Mouse (Mus musculus) ovary, adult 18-20 months (tissue): ENCODE data around the gene Sox12.

Source experiments
- DNase-seq: peaks from one replicate; pipeline ENCODE4 v3.0.0; 2022; ENCODE audit warnings: low spot score, mixed read lengths

The Sox12 gene

DNA sequence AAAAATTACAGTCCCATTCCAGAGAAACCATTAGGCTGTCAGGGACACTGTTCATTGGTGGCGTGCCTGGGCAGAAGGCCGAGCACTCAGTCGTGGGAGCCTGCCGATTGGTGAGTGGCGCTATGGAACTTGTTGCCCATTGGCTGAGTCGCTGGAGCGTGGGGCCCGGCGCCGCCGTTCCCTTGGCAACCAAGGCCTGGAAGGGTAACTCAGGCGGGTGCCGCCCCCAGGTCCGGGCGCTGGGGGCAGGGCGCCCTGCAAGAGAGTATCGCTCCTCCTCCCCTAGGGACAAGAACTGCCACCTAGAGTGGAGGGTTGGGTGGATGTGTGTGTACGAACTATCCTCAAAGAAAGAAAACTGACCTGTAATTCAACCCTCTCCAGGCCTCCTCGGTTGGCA, 8.3 kb upstream of the Sox12 start:
- peak; percentile 98 for DNase-seq

DNA sequence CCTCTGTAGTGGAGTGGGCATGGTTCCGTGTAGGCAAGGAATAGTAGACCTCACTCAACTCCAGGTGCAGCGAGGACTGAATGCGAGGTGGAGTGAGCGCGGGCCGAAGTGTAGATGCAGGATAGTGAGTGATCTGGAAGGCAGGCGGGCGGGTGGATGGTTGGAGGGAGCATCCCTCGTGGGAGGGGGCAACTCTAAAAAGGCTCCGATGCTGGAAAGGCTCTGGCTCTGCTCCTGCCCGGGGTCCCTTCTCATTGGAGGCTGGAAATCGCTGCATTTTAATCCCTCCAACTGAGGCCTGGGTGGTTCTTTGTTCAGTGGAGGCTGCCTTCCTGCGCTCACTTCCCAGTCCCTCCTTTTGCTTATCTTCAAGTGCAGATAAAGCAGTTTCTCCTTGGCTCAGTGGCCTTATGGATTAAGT, 1.3 kb upstream of the Sox12 start:
- DNase-seq = no peak

DNA sequence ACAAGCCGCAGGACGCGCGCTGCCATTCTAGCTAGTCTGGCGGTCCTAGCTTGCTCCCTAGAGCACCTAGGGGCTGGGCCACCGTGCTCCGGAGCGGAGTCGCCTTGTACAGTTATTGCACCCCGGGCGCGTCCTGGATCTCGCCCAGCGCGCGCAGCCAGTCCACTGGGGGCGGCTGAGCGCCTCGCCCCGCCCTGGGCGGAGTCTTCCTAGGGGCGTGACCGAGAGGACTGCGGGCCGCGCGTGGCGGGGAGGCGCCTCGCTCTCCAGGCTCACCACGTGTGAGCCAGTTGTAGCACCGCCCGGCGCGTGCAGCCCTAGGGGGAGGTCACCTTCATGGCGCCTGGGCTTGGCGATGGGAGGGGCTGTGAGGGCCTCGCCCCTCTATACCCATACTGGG, 828 bp upstream of the Sox12 start:
- peak; percentile 97 for DNase-seq

DNA sequence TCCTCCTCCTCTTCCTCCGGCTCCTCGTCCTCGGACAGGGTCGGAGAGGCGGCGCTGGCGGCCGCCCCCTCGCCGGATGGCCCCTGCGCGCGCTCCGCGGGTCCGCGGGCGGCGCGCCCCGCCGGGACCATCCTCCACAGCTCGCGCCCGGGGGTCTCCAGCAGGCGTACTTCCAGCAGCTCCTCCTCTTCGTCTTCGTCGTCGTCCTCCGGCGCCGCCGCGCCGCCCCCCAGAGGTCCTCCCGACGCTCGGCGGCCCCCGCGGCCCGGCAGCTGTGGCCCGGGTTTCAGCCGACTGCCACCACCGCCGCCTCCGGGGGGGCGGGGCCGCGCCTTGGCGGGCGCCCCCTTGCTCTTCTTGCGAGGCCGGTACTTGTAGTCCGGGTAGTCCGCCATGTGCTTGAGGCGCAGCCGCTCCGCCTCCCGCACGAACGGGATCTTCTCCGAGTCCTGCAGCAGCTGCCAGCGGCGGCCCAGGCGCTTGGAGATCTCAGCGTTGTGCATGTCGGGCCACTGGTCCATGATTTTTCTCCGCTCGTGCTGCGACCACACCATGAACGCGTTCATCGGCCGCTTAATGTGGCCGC, 766 bp downstream of the Sox12 start:
- peak; percentile 80 for DNase-seq

DNA sequence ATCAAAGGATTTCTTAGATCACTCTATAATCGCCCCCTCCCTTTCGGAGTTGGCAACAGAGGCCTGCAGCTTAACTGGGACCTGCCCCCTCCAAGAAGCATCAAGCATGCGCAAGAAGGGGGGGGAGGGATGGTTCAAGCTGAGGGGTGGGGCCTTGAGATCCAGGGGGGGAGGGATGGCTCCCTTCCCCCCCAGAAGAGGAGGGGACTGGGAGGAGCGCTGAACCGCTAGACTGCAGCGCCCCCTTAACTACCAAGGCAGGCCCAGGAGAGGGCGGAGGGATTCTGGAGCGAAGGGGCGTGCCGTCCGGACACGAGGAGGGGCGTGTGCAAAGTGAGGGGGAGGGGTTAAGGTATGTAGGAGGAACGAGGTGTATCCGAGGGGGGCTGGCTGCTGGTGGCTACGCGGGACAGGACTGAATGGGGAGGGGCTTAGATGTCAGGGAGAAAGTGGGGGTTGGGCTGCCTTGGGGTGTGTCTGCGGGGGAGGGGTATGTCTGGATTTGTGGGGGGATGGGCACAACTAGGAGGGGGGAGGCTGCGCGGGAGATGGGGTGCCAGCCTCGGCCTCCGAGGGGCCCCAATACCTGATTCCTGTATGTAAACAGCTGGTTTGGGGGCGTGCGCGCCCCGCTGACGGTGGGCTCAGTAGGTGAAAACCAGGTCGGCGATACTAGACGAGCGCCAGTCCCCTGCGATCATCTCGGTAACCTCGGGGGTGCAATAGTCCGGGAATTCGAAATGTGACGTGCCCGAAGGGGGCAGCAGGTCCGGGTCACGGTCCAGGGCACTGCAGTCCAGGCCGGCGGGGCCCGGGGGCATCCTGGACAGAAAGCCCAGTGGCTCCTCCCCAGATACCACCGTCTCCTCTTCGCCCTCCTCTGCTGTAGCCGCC, 1.5 kb downstream of the Sox12 start:
- peak; percentile 95 for DNase-seq

DNA sequence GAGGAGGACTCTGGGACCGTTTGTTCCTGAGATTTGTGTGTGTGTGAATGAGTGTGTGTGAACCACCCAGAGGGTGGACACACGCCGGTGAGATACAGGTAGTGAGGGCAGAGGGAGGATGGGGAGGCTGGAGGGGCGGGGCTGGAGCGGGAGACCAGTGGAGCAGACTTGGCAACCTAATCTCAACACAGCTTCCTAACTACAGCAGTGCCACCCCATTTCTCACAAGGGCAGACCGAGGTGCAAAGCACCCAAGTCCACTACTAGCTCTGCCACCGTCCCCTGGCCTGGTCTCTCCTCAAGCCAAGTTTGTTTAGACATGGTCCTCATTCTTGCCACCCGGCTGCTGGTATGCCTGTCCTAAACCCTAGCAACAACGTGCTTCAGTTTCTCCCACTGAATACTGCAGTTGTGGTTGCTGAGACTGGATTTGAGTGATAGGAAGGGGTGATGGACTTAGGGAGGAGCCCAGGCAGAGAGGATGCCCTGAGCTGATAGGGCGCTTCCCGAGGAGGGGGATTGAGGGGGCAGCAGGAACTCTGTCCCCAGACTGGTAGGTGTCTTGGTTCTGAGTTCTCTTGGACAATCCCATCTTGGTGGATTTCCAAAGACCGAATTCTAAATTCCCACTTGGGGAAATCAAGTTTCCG, 2.5 kb downstream of the Sox12 start:
- no peak for DNase-seq

DNA sequence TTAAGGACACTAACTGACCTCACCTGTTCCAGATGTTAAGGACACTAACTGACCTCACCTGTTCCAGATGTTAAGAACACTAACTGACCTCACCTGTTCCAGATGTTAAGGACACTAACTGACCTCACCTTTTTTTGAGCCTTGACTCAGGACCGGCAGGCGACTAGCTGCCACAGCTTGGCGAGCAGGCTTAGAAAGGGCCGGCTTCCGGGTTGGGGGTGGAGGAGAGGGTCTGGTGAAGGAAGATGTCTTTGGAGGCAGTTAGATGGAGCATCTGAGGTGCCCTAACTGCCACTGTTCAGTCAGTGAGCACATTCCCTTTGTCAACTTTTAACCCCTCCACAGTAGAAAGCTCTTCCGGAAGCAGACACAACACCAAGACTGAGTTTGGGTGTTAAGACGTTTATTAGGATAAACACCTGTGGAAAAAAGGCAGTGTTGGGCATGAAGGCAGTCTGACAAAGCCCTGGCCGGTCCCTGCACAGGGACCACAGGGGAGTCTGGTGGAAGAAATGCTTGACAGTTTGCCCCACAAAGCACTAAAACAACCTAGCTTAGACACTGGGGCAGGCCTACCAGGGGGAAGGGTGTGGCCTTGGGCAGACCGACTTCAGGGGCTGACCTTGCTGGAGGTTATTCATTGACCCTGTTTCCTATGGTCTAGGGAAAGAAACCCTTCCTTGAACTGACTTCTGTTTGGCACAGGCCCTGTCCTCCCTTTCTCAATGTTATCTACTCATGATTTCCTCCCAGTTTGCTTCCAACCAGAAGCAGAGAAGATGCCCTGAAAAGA, 4.4 kb downstream of the Sox12 start:
- no peak for DNase-seq

DNA sequence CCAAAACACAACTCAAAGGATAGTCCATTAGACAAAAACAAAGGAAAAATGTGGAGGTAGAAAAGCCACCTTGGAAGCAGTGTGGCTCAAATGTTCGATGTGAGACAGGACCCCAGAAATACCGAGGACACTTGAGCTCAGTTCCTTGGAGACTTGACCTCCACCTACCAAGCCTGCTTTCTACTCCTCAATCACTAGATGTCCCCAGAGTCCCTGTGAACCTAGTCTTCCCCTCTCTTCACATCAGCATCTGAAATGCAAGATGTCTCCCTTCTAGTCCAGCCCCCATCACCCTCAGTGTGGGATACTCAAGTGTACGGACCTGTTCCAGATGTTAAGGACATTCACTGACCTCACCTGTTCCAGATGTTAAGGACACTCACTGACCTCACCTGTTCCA, 5.1 kb downstream of the Sox12 start:
- peak; percentile 33 for DNase-seq

DNA sequence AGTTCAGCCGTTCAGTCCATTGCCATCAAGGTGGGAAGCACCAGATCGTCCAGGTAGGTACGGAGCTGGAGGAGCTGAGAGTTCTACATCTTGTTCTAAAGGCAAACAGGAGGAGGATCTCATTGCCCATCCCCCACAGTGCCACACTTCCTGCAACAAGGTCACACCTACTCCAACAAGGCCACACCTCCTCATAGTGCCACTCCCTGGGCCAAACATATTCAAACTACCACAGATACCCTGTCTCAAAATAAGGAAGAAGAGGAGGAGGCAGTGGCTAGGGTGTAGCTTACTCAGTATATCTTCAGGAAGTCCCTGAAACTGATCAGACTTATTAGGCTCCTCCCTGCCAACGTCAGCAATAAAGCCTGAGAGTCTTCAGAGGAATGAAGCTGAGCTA, 13.7 kb downstream of the Sox12 start:
- no peak for DNase-seq

DNA sequence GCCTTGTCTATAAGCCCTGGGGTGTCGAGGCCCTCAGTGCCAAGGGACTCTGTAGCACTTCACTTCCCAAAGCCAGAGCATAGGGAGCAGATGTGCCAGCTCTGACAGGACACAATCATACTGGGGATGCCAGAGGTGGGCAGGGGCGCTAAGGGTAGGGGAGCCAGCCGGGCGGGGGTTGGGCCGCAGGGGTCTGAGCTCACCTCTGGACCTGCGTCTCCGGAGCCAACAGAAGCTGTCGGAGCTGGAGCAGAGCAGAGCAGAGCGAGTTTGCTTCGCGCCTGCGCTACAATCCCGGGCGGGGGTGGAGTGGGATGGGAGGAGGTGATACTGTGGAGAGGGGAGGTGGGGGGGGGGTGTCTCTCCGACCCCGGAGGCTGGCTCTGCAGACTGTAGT, 21.5 kb downstream of the Sox12 start, which contains the start of gene Nrsn2:
TSS of gene Nrsn2 (minus strand) at position 294 of the 397 bp plus-strand sequence.
- no peak for DNase-seq

DNA sequence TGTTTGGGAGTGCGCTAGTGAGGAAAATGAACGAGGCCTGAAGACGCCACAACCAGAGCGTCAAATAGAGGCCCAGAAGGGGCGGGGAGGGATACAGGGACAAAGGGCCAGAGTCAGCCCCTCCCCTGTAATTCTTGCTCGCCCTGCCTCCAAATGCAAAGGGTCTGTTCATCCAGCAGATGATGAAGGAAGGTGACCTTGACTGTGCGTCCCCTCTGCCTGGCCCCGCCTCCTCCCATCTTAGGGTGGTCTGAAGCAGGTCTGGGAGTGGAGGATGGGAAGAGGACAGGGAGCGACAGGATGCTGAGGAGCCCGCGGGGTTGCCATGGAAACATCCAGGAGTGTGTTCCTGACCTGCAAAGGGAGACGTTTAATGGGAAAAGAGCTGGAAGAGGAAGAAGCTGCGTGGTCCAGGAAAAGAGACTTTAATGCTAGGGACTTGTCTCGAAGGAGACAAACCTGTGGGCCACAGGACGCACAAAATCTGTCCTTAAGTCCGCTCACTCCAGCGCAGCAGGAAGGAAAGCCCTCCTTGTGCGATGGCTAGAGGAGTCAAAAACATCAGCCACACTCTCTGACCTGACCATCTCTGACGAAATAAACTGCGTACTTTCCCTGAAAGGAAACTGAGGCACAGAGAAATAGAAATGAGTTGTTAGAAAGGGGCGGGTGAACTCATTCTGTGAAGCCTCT, 22.1 kb downstream of the Sox12 start:
- no peak for DNase-seq

DNA sequence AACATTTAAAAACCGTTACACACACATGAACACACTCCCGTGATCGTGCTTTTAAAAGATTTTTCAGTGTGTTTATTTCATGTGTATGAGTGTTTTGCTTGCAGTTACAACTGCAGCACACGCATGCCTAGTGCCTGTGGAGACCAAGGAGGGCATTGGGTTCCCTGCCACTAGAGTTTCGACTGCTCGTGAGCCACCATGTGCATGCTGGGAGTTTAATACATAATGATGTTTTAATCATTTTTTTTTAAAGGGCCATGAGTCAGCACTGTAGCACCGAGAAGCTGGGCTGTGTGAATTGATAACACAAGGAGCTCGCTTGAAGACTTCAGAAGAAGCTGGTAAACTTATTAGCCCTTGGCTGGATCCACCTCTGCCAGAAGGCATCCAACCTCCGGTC, 24.3 kb downstream of the Sox12 start:
- DNase-seq = no peak

DNA sequence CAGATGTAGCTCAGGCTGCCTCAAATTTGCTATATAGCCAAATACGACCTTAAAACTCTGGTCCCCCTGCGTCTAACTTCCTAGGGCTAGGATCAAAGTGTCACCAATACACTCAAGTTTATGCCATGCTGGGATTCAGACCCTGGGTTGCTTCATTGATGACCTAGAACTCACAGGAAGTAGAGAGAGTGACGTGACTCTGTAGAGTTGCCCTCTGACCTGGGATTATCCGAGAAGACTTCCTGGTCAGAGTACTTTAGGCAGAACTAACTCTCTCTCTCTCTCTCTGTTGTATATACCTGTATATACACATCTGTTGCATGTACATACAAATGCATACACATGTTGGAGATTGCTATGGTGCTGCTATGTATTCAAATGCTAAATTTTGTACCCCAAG, 25.2 kb downstream of the Sox12 start:
- no peak for DNase-seq

DNA sequence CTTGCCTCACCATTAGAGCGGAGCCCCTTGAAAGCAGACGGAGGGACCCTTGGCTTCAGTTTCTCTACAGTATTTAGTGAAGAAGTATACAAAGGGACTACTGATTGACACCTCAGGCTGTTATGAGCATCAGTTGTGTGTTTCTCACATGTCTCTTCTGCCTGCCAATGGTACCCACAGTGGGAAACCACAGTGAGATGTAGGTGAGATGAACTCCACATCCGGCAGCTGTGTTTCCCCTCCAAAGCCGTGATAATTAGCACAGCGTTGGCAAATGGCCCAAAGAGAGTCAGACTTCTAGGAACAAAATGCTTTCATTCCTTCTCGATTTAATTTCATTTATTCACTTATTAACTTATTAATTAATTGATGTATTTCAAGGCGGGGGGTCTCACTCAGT, 25.8 kb downstream of the Sox12 start:
- no peak for DNase-seq

DNA sequence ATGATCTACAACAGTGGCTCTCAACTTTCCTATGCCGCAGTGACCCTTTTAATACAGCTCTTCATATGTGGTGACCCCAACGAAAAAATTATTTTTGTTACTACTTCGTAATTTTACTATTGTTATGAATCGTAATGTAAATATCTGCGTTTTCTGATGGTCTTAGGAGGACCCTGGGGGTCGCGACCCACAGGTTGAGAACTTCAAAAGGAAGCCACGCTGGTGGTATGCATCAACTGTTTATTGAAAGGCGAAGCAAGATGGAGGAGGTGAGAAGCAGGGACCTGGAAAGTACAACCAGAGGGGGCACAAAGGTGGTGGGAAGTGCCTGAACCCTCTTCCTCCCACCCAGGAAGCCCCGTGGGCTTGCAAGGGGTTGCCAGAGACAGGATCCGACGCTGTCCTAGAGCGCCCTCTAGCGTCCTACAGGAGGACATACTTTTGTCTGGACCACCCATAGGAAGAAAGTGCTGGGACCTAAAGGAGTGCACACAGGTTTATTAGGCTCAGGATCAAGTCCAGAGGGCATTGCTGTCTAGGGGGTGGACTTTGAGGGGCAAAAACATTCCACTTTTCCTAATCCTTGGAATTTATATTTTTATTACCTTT, 29.2 kb downstream of the Sox12 start:
- no peak for DNase-seq

DNA sequence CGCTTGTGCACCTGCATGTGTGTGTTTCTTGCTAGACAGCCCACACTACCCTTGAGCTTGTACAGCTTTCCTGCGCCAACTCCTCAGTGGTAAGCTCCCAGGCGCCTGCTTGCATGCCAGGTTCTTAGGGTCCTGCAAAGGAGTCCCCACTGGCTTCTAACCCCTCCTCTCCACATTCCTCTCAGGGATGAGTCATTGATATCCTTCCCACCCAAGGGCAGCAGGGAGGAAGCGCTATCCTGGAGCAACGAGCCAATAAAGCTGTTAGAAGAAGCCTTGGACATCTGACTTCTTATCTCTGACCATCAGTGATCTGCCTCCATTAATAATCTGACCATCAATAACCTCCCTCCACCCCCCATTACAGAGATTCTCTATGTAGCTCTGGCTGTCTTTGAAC, 29.9 kb downstream of the Sox12 start:
- DNase-seq = peak; percentile 48

DNA sequence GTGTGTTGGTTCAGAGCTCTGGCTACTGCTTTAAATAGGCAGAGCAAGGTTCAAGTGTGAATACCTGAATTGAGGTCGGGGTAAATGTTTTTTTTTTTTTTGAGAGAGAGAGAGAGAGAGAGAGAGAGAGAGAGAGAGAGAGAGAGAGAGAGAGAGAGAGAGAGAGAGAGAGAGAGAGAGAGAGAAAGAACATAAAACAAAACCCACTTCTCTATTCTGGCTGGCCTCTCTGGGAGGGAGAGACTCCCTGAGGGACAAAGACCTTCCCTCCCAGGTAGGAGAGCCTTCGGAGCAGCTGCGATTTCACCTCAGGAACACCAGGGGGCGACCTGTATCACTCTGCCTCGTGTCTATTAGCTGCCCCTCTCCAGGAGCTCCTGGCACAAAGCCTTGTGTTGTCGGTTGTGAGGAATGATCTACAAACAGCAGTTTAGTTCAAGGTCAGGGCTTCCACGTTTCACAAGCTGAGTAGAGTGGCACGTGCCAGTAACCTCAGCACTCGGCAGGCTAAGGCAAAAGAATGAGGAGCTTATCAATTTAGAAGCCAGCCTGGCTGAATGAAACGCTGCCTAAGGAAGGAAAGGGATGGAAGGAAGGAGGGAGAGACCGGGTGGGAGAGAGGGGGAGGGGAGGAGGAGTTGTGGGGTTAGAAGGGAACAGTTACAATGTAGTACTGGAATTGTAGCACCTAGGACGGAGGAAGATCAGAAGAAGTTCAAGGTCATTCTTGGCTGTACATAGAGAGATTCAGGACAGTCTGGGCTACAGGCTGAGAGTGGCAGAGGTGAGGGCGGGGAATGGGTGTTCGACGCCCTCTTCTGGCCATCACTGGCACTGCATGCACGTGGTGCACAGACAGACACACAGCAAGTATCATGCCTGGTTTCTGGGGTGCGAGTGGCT, 34.4 kb downstream of the Sox12 start:
- DNase-seq = peak; percentile 92

DNA sequence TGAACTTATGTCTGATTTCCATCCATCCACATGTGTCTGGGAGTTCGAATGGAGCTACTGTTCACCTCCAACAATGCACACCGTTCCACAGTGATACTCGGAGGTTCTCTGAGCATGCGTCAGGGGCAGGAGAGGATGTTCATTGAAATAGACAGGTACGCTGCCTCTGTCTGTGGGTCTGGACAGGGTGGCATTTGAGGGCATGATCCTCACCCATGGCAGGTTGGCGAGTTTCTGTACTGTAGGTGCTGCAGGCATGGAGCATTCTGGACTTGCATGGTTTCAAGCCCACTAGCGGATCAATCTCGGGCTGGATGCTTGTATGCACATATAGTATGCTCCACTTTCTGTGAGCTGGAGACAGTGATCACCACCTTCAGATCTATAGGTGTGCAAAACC, 36.7 kb downstream of the Sox12 start:
- no peak for DNase-seq

DNA sequence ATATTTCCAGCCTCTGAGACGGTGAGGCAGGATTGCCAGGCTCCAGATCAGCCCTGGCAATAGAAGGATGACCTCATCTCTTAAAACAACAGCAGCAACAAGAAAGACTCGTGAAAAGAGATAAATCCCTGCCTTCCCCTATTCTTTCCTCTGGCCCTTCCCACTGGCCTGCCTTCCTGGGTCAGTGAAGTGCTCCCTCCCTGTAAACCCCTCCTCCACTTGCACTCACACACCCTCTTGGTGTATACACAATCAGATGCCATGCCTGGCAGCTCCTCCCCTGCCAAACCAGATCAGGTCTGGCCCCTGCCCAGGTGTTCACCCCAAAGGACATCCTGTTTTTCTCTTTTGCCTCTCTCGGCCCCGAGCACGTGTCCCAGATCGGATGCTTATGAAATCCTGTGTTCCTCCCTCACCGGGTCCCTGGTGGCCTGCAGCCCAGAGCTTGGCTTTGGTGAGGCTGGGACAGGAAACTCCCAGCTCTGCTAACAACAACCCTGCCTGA, 37.5 kb downstream of the Sox12 start:
- DNase-seq = peak; percentile 65

DNA sequence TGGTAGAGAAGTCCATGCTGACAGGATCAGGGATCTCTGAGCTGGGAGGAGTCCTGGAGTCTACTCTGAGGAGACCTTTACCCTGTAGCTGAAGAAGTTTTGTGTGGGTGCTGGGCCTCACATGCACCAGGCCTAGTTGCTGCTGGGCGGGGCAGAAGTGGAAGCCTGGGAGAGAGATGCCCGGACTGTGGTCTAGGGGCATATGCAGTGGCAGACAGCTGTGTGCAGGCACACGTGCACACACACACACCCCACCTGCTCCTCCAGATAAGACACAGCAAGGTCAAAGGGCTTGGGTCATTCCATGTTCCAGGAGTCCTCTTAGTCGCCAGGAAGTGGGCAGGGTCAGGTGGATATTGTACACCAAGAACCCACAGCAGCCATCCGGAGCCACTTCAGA, 38.2 kb downstream of the Sox12 start:
- no peak for DNase-seq
